Mouse (Mus musculus) c-Kit-negative CD71-positive TER-119-positive erythroid progenitor cells, embryonic 14.5 days (primary cell): ENCODE results near the gene Furin.

Source experiments
- DNase-seq: peaks from one replicate; pipeline ENCODE4 v3.0.0-alpha.2; 2013; ENCODE audit warnings: low read depth, low spot score

Gene Furin

GRCm38 (mm10) chr7:80405188-80405695, at the start of gene Furin:
Gene Furin, minus strand, starts transcription at chr7:80405436.
- DNase-seq: no peak

GRCm38 (mm10) chr7:80454786-80455185, 49.5 kb upstream of the Furin start:
- no peak for DNase-seq

GRCm38 (mm10) chr7:80453997-80454396, 48.8 kb upstream of the Furin start:
- DNase-seq: no peak

- DNase-seq: no peak
These were observed 47.9 kb upstream of the Furin start for GRCm38 (mm10) chr7:80453121-80453520.

GRCm38 (mm10) chr7:80452241-80452640, 47.0 kb upstream of the Furin start:
- no peak for DNase-seq

- DNase-seq: no peak
These were observed 46.5 kb upstream of the Furin start for GRCm38 (mm10) chr7:80451550-80452232.

GRCm38 (mm10) chr7:80450354-80450753, 45.1 kb upstream of the Furin start:
- no peak for DNase-seq

GRCm38 (mm10) chr7:80449620-80450091, 44.4 kb upstream of the Furin start:
- no peak for DNase-seq

- peak; percentile 60 for DNase-seq
These were observed 42.1 kb upstream of the Furin start for GRCm38 (mm10) chr7:80447336-80447735.

- DNase-seq: no peak
These were observed 41.1 kb upstream of the Furin start for GRCm38 (mm10) chr7:80446221-80446878.

- DNase-seq: peak; percentile 56
These were observed 40.3 kb upstream of the Furin start for GRCm38 (mm10) chr7:80445492-80445891.

GRCm38 (mm10) chr7:80444401-80445249, 39.4 kb upstream of the Furin start:
- peak; percentile 37 for DNase-seq

- no peak for DNase-seq
These were observed 37.9 kb upstream of the Furin start for GRCm38 (mm10) chr7:80443124-80443523.

- DNase-seq: no peak
These were observed 37.0 kb upstream of the Furin start for GRCm38 (mm10) chr7:80441986-80442904.

GRCm38 (mm10) chr7:80440685-80441084, 35.4 kb upstream of the Furin start:
- no peak for DNase-seq

- DNase-seq: no peak
These were observed 34.7 kb upstream of the Furin start for GRCm38 (mm10) chr7:80439789-80440488.

- no peak for DNase-seq
These were observed 34.0 kb upstream of the Furin start for GRCm38 (mm10) chr7:80439032-80439760.

- no peak for DNase-seq
These were observed 31.3 kb upstream of the Furin start for GRCm38 (mm10) chr7:80436571-80436970.

GRCm38 (mm10) chr7:80435594-80435993, 30.4 kb upstream of the Furin start:
- no peak for DNase-seq

GRCm38 (mm10) chr7:80429661-80430060, 24.4 kb upstream of the Furin start:
- no peak for DNase-seq
